Mouse (Mus musculus) cerebellum, adult 2 months (tissue): ENCODE results near the gene Gm20379.

Experiments used
- CTCF ChIP-seq: fragments of 200-500 bp; IDR thresholded peaks from 2 replicates; pipeline ENCODE4 v1.5.1; 2011; ENCODE audit warnings: low read depth, mild to moderate bottlenecking, control low read depth, low read length, moderate library complexity, borderline replicate concordance; ENCODE audit not compliant: insufficient read depth
- POLR2A ChIP-seq: fragments of 200-500 bp; IDR thresholded peaks from 2 replicates; pipeline ENCODE4 v1.6.1; 2011; ENCODE audit warnings: low read length, control low read depth, borderline replicate concordance; ENCODE audit not compliant: insufficient read depth

DNA sequence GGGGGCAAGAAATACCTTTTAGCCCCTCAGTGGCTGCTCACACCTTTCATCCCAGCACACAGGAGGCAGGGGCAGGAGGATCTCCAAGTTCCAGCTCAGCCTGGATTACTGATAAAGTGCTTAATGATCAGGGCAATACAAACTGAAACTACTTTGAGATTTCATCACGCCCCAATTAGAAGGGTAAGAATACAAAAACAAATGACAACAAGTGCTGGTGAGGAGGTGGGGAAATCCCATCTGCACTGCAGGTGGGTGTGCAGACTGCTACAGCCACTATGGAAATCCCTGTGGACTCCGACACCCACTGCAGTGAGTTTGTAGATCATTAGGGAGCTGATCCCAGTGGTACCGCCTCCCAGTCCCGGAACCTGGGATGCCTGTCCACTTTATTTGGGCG lies 1.5 kb upstream of the Gm20379 start:
- TF ChIP-seq CTCF (no peak), POLR2A (no peak)
